Mouse (Mus musculus) forebrain, embryonic 14.5 days (tissue): Measurements from ENCODE around the gene Vmn1r228. TPM values are rescaled to one million over a fixed set of nuclear protein-coding genes. Genes with fewer than 3 reads are reported as not detected.

Experiments
- ATAC-seq: fragments of 200-750 bp; cut with Nextera tagmentation; 2 replicates; pipeline ENCODE4 v1.8.0; 2017; ENCODE audit warnings: mild to moderate bottlenecking, moderate library complexity
- DNase-seq: peaks from one replicate; pipeline ENCODE4 v3.0.0-alpha.2; 2015; ENCODE audit warnings: low spot score
- H3K27ac ChIP-seq: fragments of 300-500 bp; sonication (generic); 2 replicates; pipeline ENCODE4 v1.5.1; 2014; ENCODE audit warnings: low read depth, mild to moderate bottlenecking, control low read depth, low read length, moderate library complexity
- H3K27me3 ChIP-seq: fragments of 300-500 bp; sonication (generic); replicated peaks from 2 replicates; pipeline ENCODE4 v1.6.1; 2014; ENCODE audit warnings: low read length, control low read depth, mixed read lengths; ENCODE audit not compliant: control insufficient read depth, insufficient read depth
- H3K36me3 ChIP-seq: fragments of 300-500 bp; sonication (generic); 2 replicates; pipeline ENCODE4 v1.6.1; 2014; ENCODE audit warnings: low read length, control low read depth; ENCODE audit not compliant: control insufficient read depth, insufficient read depth
- H3K4me1 ChIP-seq: fragments of 300-500 bp; sonication (generic); 2 replicates; pipeline ENCODE4 v1.6.1; 2014; ENCODE audit warnings: antibody characterized with exemption, low read length, control low read depth; ENCODE audit not compliant: control insufficient read depth, insufficient read depth
- H3K4me2 ChIP-seq: fragments of 300-500 bp; sonication (generic); 2 replicates; pipeline ENCODE4 v1.6.1; 2014; ENCODE audit warnings: mild to moderate bottlenecking, control low read depth, low read length
- H3K4me3 ChIP-seq: fragments of 300-500 bp; sonication (generic); 2 replicates; pipeline ENCODE4 v1.5.1; 2014; ENCODE audit warnings: low read depth, low read length, control low read depth
- H3K9ac ChIP-seq: fragments of 300-500 bp; sonication (generic); 2 replicates; pipeline ENCODE4 v1.6.1; 2014; ENCODE audit warnings: mild to moderate bottlenecking, low read length, control low read depth, moderate library complexity
- H3K9me3 ChIP-seq: fragments of 300-500 bp; sonication (generic); replicated peaks from 2 replicates; pipeline ENCODE4 v1.6.1; 2016; ENCODE audit warnings: low read length, control low read depth, mixed read lengths; ENCODE audit not compliant: control insufficient read depth
- WGBS: fragments of 180-500 bp; shearing (Covaris S2); extraction: QIAGEN DNeasy Blood & Tissue Kit; methylation state at CpG from one replicate; pipeline ENCODE4 v1.1.7; 2014; 5-methylcytosine and 5-hydroxymethylcytosine counted together
- polyA plus RNA-seq: library from polyadenylated mRNA; unstranded; fragments of >200 nt; fragmentation: Nextera tagmentation; extraction: Ambion mirVana; gene quantifications from 2 replicates; pipeline ENCODE4 v1.2.1, GENCODE M21; 2014

Vmn1r228 gene
- polyA plus RNA-seq: not detected in 2 replicates

DNA sequence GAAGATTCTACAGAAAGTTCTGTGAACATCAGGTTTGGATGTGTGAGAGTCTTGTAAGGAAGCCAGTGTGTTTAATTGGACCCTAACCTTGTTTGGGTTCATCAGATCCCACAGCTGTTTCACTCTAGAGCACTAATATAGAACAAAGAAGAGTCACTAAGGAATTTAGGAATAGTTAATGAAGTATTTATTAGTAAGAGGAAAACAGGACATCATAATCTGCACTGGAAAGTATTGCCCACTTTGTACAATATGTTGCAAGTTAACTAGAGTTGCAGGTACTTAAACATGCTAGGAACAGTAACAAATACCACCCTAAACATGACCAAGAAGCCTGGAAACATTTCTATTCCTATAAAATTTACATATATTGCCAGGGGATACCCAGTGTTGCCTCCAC, at the start of gene Vmn1r228:
TSS of gene Vmn1r228 (minus strand) at position 101 of the 400 bp plus-strand sequence.
- H3K27ac ChIP-seq: no peak within 1 kb of the TSS
- no peak within 1 kb of the TSS for H3K4me2 ChIP-seq
- no peaks in the 10 kb centered on the region for H3K27me3 ChIP-seq
- H3K4me1 ChIP-seq: no peaks in the 10 kb centered on the region
- DNase-seq (no peak), ATAC-seq (no peak)
- no peak within 1 kb of the TSS for H3K4me3 ChIP-seq
- peaks cover 3% of the 10 kb centered on the region; the same call in 1 of the 2 replicates for H3K9me3 ChIP-seq
- no peak within 1 kb of the TSS for H3K9ac ChIP-seq
- no peaks in the 10 kb centered on the region for H3K36me3 ChIP-seq

DNA sequence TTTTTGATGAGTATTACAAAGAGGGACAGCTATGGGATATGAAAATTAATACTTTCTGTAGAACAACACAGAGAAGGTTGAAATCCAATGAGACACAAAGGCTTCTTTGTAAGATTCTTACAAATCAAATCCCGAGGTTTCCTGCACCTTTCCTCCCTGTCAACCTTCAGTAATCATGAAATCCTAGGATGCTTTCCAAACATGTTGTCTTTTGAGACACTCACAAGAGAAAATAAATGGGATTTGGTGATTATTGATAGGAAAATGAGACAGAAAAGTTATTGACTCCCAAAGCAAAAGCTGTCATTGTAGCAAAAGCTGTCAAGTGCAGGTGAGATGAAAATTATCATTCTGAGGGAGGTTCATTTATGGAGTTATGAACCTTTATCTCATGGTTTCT, 25.3 kb upstream of the Vmn1r228 start, which contains the start of gene Vmn1r229:
TSS of gene Vmn1r229 (plus strand) at position 301 of the 400 bp plus-strand sequence.
- Histone ChIP-seq H3K27ac (no peak within 1 kb of the TSS), H3K9me3 (peaks cover 2% of the 10 kb centered on the region; the same call in 1 of the 2 replicates), H3K4me3 (no peak within 1 kb of the TSS), H3K36me3 (no peaks in the 10 kb centered on the region), H3K4me1 (no peaks in the 10 kb centered on the region), H3K4me2 (no peak within 1 kb of the TSS), H3K27me3 (no peaks in the 10 kb centered on the region), H3K9ac (no peak within 1 kb of the TSS)
- DNase-seq (no peak), ATAC-seq (no peak)
- 54% methylated on average over 1 of the region's 1 CpGs for WGBS

DNA sequence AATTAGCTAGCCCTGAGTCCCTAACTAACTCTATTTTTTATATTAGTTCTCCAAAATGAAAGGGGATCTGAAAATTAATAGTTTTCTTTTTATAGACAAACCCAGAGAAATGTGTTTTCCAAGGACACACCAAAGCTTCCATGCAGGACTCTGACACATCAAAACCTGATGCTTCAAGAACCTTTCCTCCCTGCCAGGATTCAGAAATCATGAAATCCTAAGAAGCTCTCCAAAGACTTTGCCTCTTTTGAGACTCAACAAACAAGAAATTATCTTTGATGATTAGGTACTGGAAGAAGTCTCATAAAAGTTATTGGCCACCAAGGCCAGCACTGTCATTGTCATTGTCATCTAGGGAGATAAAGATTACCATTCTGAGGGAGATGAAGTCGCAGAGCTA, 56.4 kb downstream of the Vmn1r228 start, which contains the start of gene Vmn1r227:
TSS of gene Vmn1r227 (plus strand) at position 301 of the 400 bp plus-strand sequence.
- Histone ChIP-seq H3K36me3 (no peaks in the 10 kb centered on the region), H3K9ac (no peak within 1 kb of the TSS), H3K4me1 (no peaks in the 10 kb centered on the region), H3K27ac (no peak within 1 kb of the TSS), H3K27me3 (no peaks in the 10 kb centered on the region), H3K4me3 (no peak within 1 kb of the TSS), H3K4me2 (no peak within 1 kb of the TSS), H3K9me3 (no peaks in the 10 kb centered on the region)
- WGBS: 29% methylated on average over 1 of the region's 1 CpGs
- DNase-seq: no peak
- no peak for ATAC-seq

Other genes with a start within 250 kb of the Vmn1r228 start
- gene Vmn2r109, start 221.4 kb downstream of the Vmn1r228 start, polyA plus RNA-seq: not detected in 2 replicates
- 0.04 TPM in 1 of 2 replicates, not detected in the other for gene Vmn2r110, start 189.7 kb downstream of the Vmn1r228 start, polyA plus RNA-seq
- gene Fpr-rs3, start 161.3 kb downstream of the Vmn1r228 start, polyA plus RNA-seq: not detected in 2 replicates
- not detected in 2 replicates for gene Vmn1r226, start 103.3 kb downstream of the Vmn1r228 start, polyA plus RNA-seq
- gene Vmn1r227, start 56.3 kb downstream of the Vmn1r228 start, polyA plus RNA-seq: not detected in 2 replicates
- gene Vmn1r229, start 25.4 kb upstream of the Vmn1r228 start, polyA plus RNA-seq: not detected in 2 replicates
- not detected in 2 replicates for gene Vmn1r230, start 54.3 kb upstream of the Vmn1r228 start, polyA plus RNA-seq
- not detected in 2 replicates for gene Vmn1r231, start 118.9 kb upstream of the Vmn1r228 start, polyA plus RNA-seq
- not detected in 2 replicates for gene Vmn1r232, start 133.6 kb upstream of the Vmn1r228 start, polyA plus RNA-seq
- 695 and 703 TPM in 2 replicates for gene Ppp2r1a, start 159.2 kb upstream of the Vmn1r228 start, polyA plus RNA-seq
- not detected in 2 replicates for gene Vmn1r233, start 210.3 kb upstream of the Vmn1r228 start, polyA plus RNA-seq
- gene Zfp160, start 222.7 kb upstream of the Vmn1r228 start, polyA plus RNA-seq: 17.6 and 23.2 TPM in 2 replicates